Mouse (Mus musculus) lung, embryonic 14.5 days (tissue): ENCODE measurements around the gene Chmp1a. TPM values are rescaled to one million over a fixed set of nuclear protein-coding genes. Genes with fewer than 3 reads are reported as not detected.

Experiments
- ATAC-seq: fragments of 200-750 bp; cut with Nextera tagmentation; 2 replicates; pipeline ENCODE4 v1.8.0; 2017; ENCODE audit warnings: mild to moderate bottlenecking, moderate TSS enrichment, moderate library complexity; ENCODE audit not compliant: insufficient read depth
- DNase-seq: peaks from one replicate; pipeline ENCODE4 v3.0.0-alpha.2; 2015
- H3K27ac ChIP-seq: fragments of 300-500 bp; sonication (generic); 2 replicates; pipeline ENCODE4 v1.5.1; 2014; ENCODE audit warnings: low read depth, mild to moderate bottlenecking, moderate library complexity
- H3K27me3 ChIP-seq: fragments of 300-500 bp; sonication (generic); 2 replicates; pipeline ENCODE4 v1.6.1; 2014; ENCODE audit warnings: low read length, control low read depth; ENCODE audit not compliant: insufficient read depth
- H3K36me3 ChIP-seq: fragments of 300-500 bp; sonication (generic); 2 replicates; pipeline ENCODE4 v1.6.1; 2014; ENCODE audit warnings: control low read depth; ENCODE audit not compliant: insufficient read depth
- H3K4me1 ChIP-seq: fragments of 300-500 bp; sonication (generic); 2 replicates; pipeline ENCODE4 v1.6.1; 2014; ENCODE audit warnings: antibody characterized with exemption, control low read depth; ENCODE audit not compliant: insufficient read depth
- H3K4me2 ChIP-seq: fragments of 300-500 bp; sonication (generic); 2 replicates; pipeline ENCODE4 v1.6.1; 2014; ENCODE audit warnings: mild to moderate bottlenecking
- H3K4me3 ChIP-seq: fragments of 300-500 bp; sonication (generic); 2 replicates; pipeline ENCODE4 v1.5.1; 2014; ENCODE audit warnings: low read depth, low read length
- H3K9ac ChIP-seq: fragments of 300-500 bp; sonication (generic); 2 replicates; pipeline ENCODE4 v1.6.1; 2014
- H3K9me3 ChIP-seq: fragments of 300-500 bp; sonication (generic); 2 replicates; pipeline ENCODE4 v1.6.1; 2016; ENCODE audit warnings: low read depth, low read length, control low read depth
- CTCF ChIP-seq: IDR thresholded peaks from 2 replicates; pipeline ENCODE4 v1.5.1; 2016; ENCODE audit warnings: antibody characterized with exemption, low read depth
- WGBS: fragments of 180-500 bp; shearing (Covaris S2); extraction: QIAGEN DNeasy Blood & Tissue Kit; methylation state at CpG from one replicate; pipeline ENCODE4 v1.1.7; 2014; 5-methylcytosine and 5-hydroxymethylcytosine counted together
- polyA plus RNA-seq: library from polyadenylated mRNA; unstranded; fragments of >200 nt; fragmentation: Nextera tagmentation; extraction: Ambion mirVana; gene quantifications from 2 replicates; pipeline ENCODE4 v1.2.1, GENCODE M21; 2014

Chmp1a gene
- polyA plus RNA-seq, 1 experiment from 2014 or later = 108 TPM

DNA sequence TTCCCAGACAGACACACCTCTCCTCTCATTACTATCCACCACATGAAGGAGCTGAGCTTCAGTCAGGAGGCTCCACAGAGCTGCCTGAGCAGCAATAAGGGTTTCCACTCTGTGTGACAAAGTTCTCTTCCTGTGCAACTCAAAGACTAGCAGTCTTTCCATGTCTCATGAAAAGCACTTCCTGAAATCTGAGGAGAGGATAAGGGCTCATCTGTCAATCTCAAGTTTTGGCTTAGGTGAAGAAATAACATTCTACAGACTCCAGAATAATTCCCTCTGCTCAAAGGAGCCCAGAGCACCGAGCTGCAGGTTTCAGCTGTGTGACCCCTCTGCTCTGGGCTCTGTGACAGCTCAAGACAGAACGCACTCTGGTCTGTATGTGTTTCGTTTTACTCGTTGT, 40.4 kb upstream of the Chmp1a start:
- no peak for DNase-seq
- peak overlapping the region; percentile 94 for H3K9ac ChIP-seq
- H3K27ac ChIP-seq = no peak overlapping the region
- no peaks in the 10 kb centered on the region for H3K9me3 ChIP-seq
- no peak for TF ChIP-seq CTCF
- H3K36me3 ChIP-seq = peaks cover 56% of the 10 kb centered on the region
- no peaks in the 10 kb centered on the region for H3K27me3 ChIP-seq
- 43% methylated on average over 4 of the region's 4 CpGs for WGBS
- no peak for ATAC-seq
- peak overlapping the region; percentile 90 for H3K4me3 ChIP-seq
- peaks cover 12% of the 10 kb centered on the region; the same call in 1 of the 2 replicates for H3K4me1 ChIP-seq
- peak overlapping the region; percentile 96 for H3K4me2 ChIP-seq

DNA sequence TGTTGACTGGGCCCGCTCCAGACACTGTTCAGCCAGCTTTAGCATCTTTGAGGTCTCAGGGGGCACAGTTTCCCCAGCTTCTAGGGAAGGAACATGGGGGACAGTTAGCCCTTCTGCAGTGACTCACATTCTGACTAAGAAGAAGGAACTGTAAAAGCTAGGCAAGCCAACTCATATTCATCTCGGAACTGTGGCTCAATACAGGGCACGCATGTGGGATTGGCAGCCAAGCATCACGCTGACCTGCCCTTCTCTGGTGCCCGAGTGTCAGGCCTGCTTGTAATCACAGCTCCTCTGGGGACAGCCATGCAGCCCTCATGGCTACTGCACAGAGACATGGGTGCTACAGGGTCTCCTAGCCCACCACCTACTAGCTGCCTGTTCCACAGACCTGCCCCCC, 38.4 kb upstream of the Chmp1a start:
- peaks cover 12% of the 10 kb centered on the region; the same call in 1 of the 2 replicates for H3K4me1 ChIP-seq
- 89% methylated on average over 5 of the region's 5 CpGs for WGBS
- no peaks in the 10 kb centered on the region for H3K9me3 ChIP-seq
- H3K27me3 ChIP-seq = no peaks in the 10 kb centered on the region
- H3K27ac ChIP-seq = no peak overlapping the region
- no peak for TF ChIP-seq CTCF
- H3K36me3 ChIP-seq = peaks cover 58% of the 10 kb centered on the region
- ATAC-seq = no peak
- no peak overlapping the region for H3K4me2 ChIP-seq
- H3K9ac ChIP-seq = no peak overlapping the region
- H3K4me3 ChIP-seq = no peak overlapping the region
- no peak for DNase-seq

DNA sequence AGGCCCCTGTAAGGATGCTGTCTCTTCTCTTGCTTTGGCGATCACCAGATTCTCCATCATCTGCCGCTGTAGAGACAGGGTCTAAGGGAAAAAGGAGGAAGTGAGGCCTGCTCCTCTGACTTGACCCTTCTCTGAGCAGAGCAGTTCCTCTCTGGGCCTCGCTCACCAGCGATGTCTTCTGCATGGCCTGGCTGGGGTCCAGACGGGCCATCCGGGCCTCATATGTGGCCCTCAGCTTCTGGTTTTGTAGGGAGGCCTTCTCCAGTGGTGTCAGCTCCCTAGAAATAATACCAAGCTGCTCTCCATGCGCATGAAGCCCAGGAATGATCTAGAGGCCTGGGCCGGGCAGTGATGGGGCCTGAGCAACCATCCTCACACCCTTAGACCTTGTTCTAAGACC, 36.0 kb upstream of the Chmp1a start:
- TF ChIP-seq CTCF = no peak
- no peak overlapping the region for H3K4me3 ChIP-seq
- no peak overlapping the region for H3K4me2 ChIP-seq
- WGBS = 89% methylated on average over 8 of the region's 8 CpGs
- H3K27me3 ChIP-seq = no peaks in the 10 kb centered on the region
- ATAC-seq (no peak), DNase-seq (no peak)
- peaks cover 6% of the 10 kb centered on the region; the same call in 1 of the 2 replicates for H3K4me1 ChIP-seq
- H3K36me3 ChIP-seq = peaks cover 76% of the 10 kb centered on the region
- H3K9me3 ChIP-seq = no peaks in the 10 kb centered on the region
- no peak overlapping the region for H3K27ac ChIP-seq
- H3K9ac ChIP-seq = no peak overlapping the region

DNA sequence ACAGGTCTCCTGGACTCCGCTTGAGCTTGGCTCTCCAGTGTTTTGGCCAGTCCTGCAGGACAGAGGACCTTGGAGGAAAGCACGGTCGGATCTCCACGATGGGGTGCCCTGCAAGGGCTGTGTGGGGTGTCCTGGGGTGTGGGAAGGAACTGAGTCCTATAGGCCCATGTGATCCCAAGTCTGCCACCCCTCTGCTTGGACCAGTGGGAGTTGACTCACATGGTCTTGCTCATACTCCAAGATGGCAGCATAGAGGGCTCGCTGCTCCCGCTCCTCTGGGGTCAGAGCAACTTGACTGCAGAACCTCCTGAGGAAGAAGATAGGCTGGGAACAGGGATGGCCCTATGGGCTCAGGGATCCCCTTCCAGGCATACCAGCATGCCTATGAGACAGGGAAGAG, 35.2 kb upstream of the Chmp1a start:
- no peak for TF ChIP-seq CTCF
- H3K27me3 ChIP-seq = no peaks in the 10 kb centered on the region
- H3K4me3 ChIP-seq = no peak overlapping the region
- H3K9ac ChIP-seq = no peak overlapping the region
- H3K36me3 ChIP-seq = peaks cover 83% of the 10 kb centered on the region
- 94% methylated on average over 6 of the region's 6 CpGs for WGBS
- H3K9me3 ChIP-seq = no peaks in the 10 kb centered on the region
- H3K4me1 ChIP-seq = 0 out of 2 replicates have a peak, but pooled peaks cover under 1% of the 10 kb centered on the region
- no peak overlapping the region for H3K27ac ChIP-seq
- ATAC-seq = no peak
- no peak overlapping the region for H3K4me2 ChIP-seq
- no peak for DNase-seq

DNA sequence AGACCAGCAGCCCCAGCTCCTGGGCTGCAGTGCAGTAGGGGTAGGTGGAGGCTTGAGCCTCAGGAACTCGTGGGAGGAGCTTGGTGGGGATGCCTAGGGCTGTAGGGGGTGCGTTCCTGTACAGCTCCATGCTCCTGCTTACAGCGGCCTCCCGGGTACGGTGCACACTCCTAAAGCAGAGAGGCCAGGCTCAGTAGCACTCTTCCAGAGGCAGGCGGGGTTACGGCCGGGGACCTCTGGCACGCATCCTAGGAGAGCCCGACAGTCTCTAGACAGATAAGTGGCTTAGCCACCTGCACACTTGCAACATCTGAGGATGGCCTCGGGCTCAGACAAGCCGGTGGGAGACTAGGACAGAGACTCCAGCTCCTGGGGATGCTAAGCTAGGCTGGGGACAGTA, 33.0 kb upstream of the Chmp1a start:
- H3K9ac ChIP-seq = no peak overlapping the region
- ATAC-seq = no peak
- DNase-seq = no peak
- 88% methylated on average over 12 of the region's 12 CpGs for WGBS
- H3K27ac ChIP-seq = no peak overlapping the region
- H3K4me1 ChIP-seq = no peaks in the 10 kb centered on the region
- H3K4me2 ChIP-seq = no peak overlapping the region
- H3K9me3 ChIP-seq = no peaks in the 10 kb centered on the region
- TF ChIP-seq CTCF = no peak
- H3K36me3 ChIP-seq = peaks cover 82% of the 10 kb centered on the region
- H3K27me3 ChIP-seq = no peaks in the 10 kb centered on the region
- H3K4me3 ChIP-seq = no peak overlapping the region

DNA sequence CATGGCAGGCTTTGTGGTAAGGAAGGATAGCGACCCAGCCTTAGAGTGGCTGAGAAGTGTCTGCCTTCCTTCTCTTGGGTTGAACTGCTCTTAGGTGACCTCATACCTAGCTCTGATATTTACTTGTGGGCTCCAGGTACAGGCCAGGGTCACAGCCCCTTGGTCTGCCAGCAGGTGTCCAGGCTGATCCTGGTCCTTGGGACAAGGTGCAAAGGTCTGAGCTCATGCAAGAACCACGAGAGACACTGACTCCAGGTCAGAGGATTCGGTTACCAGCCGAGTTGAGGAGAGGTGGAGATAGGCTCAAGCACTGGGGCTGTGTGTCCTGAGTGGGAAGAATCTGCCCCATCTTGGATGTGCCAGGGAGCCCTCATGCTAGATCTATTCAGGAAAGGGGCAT, 31.8 kb upstream of the Chmp1a start:
- 90% methylated on average over 4 of the region's 4 CpGs for WGBS
- Histone ChIP-seq H3K27me3 (no peaks in the 10 kb centered on the region), H3K4me1 (no peaks in the 10 kb centered on the region), H3K4me2 (no peak overlapping the region), H3K36me3 (peaks cover 72% of the 10 kb centered on the region), H3K4me3 (no peak overlapping the region), H3K27ac (no peak overlapping the region), H3K9me3 (no peaks in the 10 kb centered on the region), H3K9ac (no peak overlapping the region)
- DNase-seq (no peak), ATAC-seq (no peak)
- TF ChIP-seq CTCF = no peak

DNA sequence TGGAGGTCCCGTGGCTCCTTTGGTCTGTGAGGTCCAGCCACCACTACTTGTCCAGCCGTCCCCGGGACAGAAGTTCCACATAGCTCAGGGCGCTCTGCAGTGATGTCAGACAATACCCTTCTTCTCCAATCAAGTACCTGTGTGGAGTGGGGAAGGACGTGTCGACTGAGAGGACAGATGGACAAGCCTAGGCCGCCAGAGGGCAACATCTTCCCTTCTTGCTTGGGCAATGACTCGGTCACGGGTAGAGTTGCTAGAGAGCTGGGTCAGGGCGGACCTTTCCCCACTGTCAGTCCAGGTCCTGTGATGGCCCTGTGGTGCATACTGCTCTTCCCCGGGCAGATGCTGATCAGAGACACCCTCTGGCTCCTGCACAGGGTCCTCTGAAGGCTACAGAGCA, 30.5 kb upstream of the Chmp1a start:
- DNase-seq (no peak), ATAC-seq (no peak)
- no peak overlapping the region for H3K4me2 ChIP-seq
- no peak overlapping the region for H3K4me3 ChIP-seq
- H3K9me3 ChIP-seq = no peaks in the 10 kb centered on the region
- TF ChIP-seq CTCF = peak; percentile 38; the same call in 1 of the 2 replicates
- H3K9ac ChIP-seq = no peak overlapping the region
- no peaks in the 10 kb centered on the region for H3K4me1 ChIP-seq
- WGBS = 67% methylated on average over 11 of the region's 11 CpGs
- H3K36me3 ChIP-seq = peaks cover 59% of the 10 kb centered on the region
- no peak overlapping the region for H3K27ac ChIP-seq
- H3K27me3 ChIP-seq = no peaks in the 10 kb centered on the region
